Mouse (Mus musculus): ENCODE results near the gene Clca1. TPM values are rescaled to one million over a fixed set of nuclear protein-coding genes. Genes with fewer than 3 reads are reported as not detected.
A peak's percentile ranks its signal among the peaks of the same experiment; 100 is the strongest.

Gene Clca1
- polyA plus RNA-seq, 1 experiment: not detected

DNA sequence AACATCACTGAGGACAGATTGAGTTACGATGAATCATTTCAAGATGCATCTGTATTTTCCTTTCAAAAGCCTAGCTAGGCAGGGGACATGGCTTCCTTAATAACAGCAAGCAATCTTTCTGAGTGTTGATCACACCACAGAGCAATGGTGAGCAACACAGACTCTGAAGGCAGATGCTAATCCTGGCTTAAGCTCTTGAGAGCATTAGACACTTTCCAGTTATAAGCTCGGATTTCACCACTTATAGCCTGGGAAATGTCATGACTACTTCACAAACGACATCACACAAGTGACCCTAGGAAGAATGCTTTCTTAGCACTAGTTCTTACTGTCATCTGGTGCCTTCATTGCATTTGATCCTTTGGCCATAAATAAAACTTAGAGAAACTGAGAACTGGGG lies 4.5 kb downstream of the Clca1 start:
- TF ChIP-seq CTCF (IDR thresholded peaks at IDR 0.05; ENCODE audit: borderline replicate concordance, insufficient read depth, low read depth, low read length) (no peak), POLR2A (IDR thresholded peaks at IDR 0.05; ENCODE audit: borderline replicate concordance, insufficient read depth, low read length) (no peak)
- no peak for DNase-seq
- Histone ChIP-seq H3K27ac (ENCODE audit: insufficient read depth, low read length) (no peak overlapping the region), H3K4me1 (ENCODE audit: control insufficient read depth, insufficient read depth, low read length) (no peaks in the 10 kb centered on the region), H3K27me3 (ENCODE audit: control insufficient read depth, insufficient read depth, low read length) (no peaks in the 10 kb centered on the region), H3K4me3 (replicated peaks; ENCODE audit: insufficient read depth, low read depth, low read length) (no peak overlapping the region)
- 80% methylated on average over 3 of the region's 3 CpGs for WGBS

DNA sequence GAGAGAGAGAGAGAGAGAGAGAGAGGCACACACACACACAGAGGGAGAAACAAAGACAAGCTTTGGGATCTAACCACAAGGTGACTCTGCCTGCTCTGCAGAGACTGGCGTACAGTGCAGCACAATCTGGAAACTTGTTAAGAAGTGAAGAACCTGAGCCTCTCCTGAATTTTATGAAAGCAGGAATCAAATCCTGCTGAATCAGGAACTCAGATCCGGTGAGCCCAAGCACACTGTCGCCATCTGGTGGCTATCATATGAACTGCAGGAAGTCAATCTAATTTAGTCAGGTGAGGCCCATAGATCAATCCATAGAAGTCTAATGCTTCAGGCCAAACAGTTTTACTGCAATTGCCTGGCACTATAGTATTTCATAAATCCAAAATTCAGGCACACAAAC lies 5.8 kb downstream of the Clca1 start:
- H3K27ac ChIP-seq (ENCODE audit: insufficient read depth, low read length): no peak overlapping the region
- no peaks in the 10 kb centered on the region for H3K4me1 ChIP-seq (ENCODE audit: control insufficient read depth, insufficient read depth, low read length)
- no peak for TF ChIP-seq POLR2A (IDR thresholded peaks at IDR 0.05; ENCODE audit: borderline replicate concordance, insufficient read depth, low read length)
- peak; percentile 64 for TF ChIP-seq CTCF (IDR thresholded peaks at IDR 0.05; ENCODE audit: borderline replicate concordance, insufficient read depth, low read depth, low read length)
- 27% methylated on average over 3 of the region's 3 CpGs for WGBS
- no peak overlapping the region for H3K4me3 ChIP-seq (replicated peaks; ENCODE audit: insufficient read depth, low read depth, low read length)
- H3K27me3 ChIP-seq (ENCODE audit: control insufficient read depth, insufficient read depth, low read length): no peaks in the 10 kb centered on the region
- peak; percentile 11 to 15 for DNase-seq

DNA sequence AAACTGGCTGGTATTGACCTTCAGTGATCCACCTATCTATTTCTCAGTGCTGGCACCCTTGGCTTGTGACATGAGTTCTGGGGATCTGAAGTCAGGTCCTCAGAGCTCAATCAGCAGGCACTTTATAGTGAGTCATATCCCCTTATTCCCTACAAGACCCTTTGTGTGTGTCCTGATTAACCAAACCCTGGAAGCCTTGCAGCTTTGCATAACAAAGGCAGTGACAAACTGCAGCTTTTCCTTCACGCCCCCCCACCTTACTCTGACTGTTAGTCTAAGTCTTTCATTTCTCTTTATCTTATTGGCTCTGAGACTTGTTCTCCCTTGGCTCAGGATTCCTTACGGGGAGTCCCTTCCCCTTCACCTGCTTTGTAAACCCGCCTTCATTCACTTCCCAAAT lies 14.8 kb downstream of the Clca1 start:
- Histone ChIP-seq H3K4me3 (replicated peaks; ENCODE audit: insufficient read depth, low read depth, low read length) (no peak overlapping the region), H3K27me3 (ENCODE audit: control insufficient read depth, insufficient read depth, low read length) (no peaks in the 10 kb centered on the region), H3K4me1 (ENCODE audit: control insufficient read depth, insufficient read depth, low read length) (no peaks in the 10 kb centered on the region), H3K27ac (ENCODE audit: insufficient read depth, low read length) (no peak overlapping the region)
- no peak for DNase-seq
- no peak for TF ChIP-seq POLR2A (IDR thresholded peaks at IDR 0.05; ENCODE audit: borderline replicate concordance, insufficient read depth, low read length)
- no peak for TF ChIP-seq CTCF (IDR thresholded peaks at IDR 0.05; ENCODE audit: borderline replicate concordance, insufficient read depth, low read depth, low read length)
- WGBS: 65% methylated on average over 3 of the region's 3 CpGs

DNA sequence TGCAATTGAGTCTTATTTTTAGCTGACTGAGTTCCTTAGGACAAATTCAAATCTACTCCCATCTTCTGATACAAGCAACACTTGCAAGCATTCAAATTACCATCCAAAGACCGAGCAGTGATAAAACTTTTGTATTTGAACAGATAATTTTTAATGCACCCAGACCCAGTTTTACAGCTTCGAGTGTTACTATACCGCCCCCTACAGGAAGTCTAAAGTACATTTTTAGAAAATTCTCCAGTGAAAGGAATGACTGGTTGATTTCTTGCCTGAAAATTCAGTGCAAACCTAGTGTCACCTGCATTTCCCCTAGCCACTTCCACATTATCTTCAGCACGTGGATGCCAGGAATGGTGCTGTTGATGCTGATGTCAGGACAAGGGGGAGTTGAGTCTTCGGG lies 28.2 kb downstream of the Clca1 start:
- no peaks in the 10 kb centered on the region for H3K27me3 ChIP-seq (ENCODE audit: control insufficient read depth, insufficient read depth, low read length)
- no peak overlapping the region for H3K4me3 ChIP-seq (replicated peaks; ENCODE audit: insufficient read depth, low read depth, low read length)
- no peak for DNase-seq
- no peak for TF ChIP-seq POLR2A (IDR thresholded peaks at IDR 0.05; ENCODE audit: borderline replicate concordance, insufficient read depth, low read length)
- no peak for TF ChIP-seq CTCF (IDR thresholded peaks at IDR 0.05; ENCODE audit: borderline replicate concordance, insufficient read depth, low read depth, low read length)
- H3K27ac ChIP-seq (ENCODE audit: insufficient read depth, low read length): no peak overlapping the region
- 26% methylated on average over 5 of the region's 5 CpGs for WGBS
- no peaks in the 10 kb centered on the region for H3K4me1 ChIP-seq (ENCODE audit: control insufficient read depth, insufficient read depth, low read length)

DNA sequence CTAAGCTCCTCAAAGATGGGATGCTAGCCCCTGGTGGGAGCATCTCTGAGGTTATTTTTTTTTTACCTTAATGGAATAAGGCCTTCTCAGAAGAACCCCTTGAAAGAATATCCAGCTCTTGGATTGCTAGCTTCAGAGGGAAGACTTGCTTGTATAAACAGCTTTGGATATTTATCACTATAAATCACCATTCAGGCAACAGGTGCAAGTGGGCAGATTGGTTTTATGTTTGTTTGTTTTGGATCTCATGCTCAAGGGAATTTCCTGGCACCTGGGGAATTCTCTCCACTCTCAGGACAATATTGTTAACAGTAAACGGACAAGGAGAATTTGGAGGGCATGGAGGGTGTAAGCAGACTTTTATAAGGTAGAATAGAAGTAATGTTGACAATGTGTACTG lies 31.7 kb downstream of the Clca1 start:
- no peak overlapping the region for H3K27ac ChIP-seq (ENCODE audit: insufficient read depth, low read length)
- DNase-seq: no peak
- no peaks in the 10 kb centered on the region for H3K27me3 ChIP-seq (ENCODE audit: control insufficient read depth, insufficient read depth, low read length)
- TF ChIP-seq POLR2A (IDR thresholded peaks at IDR 0.05; ENCODE audit: borderline replicate concordance, insufficient read depth, low read length) (no peak), CTCF (IDR thresholded peaks at IDR 0.05; ENCODE audit: borderline replicate concordance, insufficient read depth, low read depth, low read length) (no peak)
- WGBS: 59% methylated on average over 1 of the region's 1 CpGs
- H3K4me3 ChIP-seq (replicated peaks; ENCODE audit: insufficient read depth, low read depth, low read length): no peak overlapping the region
- no peaks in the 10 kb centered on the region for H3K4me1 ChIP-seq (ENCODE audit: control insufficient read depth, insufficient read depth, low read length)

DNA sequence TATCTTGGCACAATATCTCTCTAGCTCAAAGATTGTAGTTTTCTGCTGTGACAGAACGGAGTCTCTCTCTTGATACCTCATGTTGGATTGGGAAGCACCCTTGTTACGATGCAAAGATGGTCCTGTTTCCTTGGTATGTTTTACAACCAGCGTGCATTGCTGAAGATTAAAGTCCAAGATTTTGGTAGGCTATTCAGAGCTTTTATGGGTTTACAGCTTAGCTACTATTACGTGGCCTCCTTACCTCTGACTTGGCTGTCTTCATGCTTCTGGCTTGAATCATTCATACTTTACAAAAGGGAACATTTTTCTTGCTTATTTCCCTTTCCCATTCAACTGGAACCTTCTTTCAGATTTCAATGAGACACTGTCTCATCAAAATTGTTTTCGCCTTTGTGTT lies 39.5 kb downstream of the Clca1 start:
- H3K4me3 ChIP-seq (replicated peaks; ENCODE audit: insufficient read depth, low read depth, low read length): no peak overlapping the region
- TF ChIP-seq POLR2A (IDR thresholded peaks at IDR 0.05; ENCODE audit: borderline replicate concordance, insufficient read depth, low read length): no peak
- no peak for TF ChIP-seq CTCF (IDR thresholded peaks at IDR 0.05; ENCODE audit: borderline replicate concordance, insufficient read depth, low read depth, low read length)
- H3K27me3 ChIP-seq (ENCODE audit: control insufficient read depth, insufficient read depth, low read length): no peaks in the 10 kb centered on the region
- no peak for DNase-seq
- 89% methylated on average over 5 of the region's 5 CpGs for WGBS
- no peaks in the 10 kb centered on the region for H3K4me1 ChIP-seq (ENCODE audit: control insufficient read depth, insufficient read depth, low read length)
- no peak overlapping the region for H3K27ac ChIP-seq (ENCODE audit: insufficient read depth, low read length)

DNA sequence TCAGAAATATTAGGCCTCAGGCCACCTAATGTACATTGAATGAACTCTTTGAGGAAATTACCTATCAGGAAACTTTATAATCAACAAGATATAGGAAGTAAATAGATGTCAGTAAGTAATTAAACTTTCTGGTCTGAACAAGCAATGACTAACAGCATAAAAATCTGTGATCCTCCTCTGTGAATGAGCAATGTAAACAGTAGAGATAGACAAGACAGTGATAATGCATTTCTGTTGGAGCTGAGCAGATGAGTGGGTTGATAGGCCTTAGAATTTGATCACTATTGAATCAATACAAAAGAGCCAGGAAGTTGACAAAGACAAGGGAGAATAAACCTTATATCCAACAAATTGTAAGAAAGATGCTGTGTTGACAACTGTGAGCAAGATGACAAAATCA lies 40.0 kb downstream of the Clca1 start:
- Histone ChIP-seq H3K4me3 (replicated peaks; ENCODE audit: insufficient read depth, low read depth, low read length) (no peak overlapping the region), H3K27me3 (ENCODE audit: control insufficient read depth, insufficient read depth, low read length) (no peaks in the 10 kb centered on the region), H3K4me1 (ENCODE audit: control insufficient read depth, insufficient read depth, low read length) (no peaks in the 10 kb centered on the region), H3K27ac (ENCODE audit: insufficient read depth, low read length) (no peak overlapping the region)
- no peak for TF ChIP-seq CTCF (IDR thresholded peaks at IDR 0.05; ENCODE audit: borderline replicate concordance, insufficient read depth, low read depth, low read length)
- TF ChIP-seq POLR2A (IDR thresholded peaks at IDR 0.05; ENCODE audit: borderline replicate concordance, insufficient read depth, low read length): no peak
- DNase-seq: no peak

DNA sequence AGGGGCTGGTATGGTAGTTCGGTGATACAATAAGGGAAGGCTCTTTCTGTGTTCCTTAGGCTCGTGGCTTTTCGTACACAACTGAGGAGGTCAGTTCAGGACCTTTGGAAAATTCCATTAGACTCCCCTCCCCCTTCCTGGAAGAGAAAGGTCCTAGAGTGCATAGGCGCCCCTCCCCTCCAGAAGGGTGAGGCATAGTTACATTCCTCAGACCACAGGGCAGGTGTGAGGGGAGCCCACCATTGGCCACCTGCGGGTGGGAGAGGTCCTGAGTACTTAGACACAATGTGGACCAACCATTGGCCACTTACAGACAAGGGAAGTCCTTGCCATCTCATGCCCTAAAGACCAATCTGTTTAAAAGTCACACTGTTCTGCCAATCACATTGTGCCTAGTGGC lies 46.7 kb downstream of the Clca1 start:
- no peak overlapping the region for H3K4me3 ChIP-seq (replicated peaks; ENCODE audit: insufficient read depth, low read depth, low read length)
- WGBS: 86% methylated on average over 5 of the region's 5 CpGs
- no peaks in the 10 kb centered on the region for H3K4me1 ChIP-seq (ENCODE audit: control insufficient read depth, insufficient read depth, low read length)
- no peaks in the 10 kb centered on the region for H3K27me3 ChIP-seq (ENCODE audit: control insufficient read depth, insufficient read depth, low read length)
- no peak for DNase-seq
- no peak overlapping the region for H3K27ac ChIP-seq (ENCODE audit: insufficient read depth, low read length)
- TF ChIP-seq POLR2A (IDR thresholded peaks at IDR 0.05; ENCODE audit: borderline replicate concordance, insufficient read depth, low read length): no peak
- no peak for TF ChIP-seq CTCF (IDR thresholded peaks at IDR 0.05; ENCODE audit: borderline replicate concordance, insufficient read depth, low read depth, low read length)

All from cerebellum, adult 2 months (tissue).